Mouse (Mus musculus): ENCODE data around the gene Psmc3ip. TPM values are rescaled to one million over a fixed set of nuclear protein-coding genes. Genes with fewer than 3 reads are reported as not detected.

Gene Psmc3ip
- polyA plus RNA-seq, 1 experiment from 2014 or later, result 64.8 TPM

DNA sequence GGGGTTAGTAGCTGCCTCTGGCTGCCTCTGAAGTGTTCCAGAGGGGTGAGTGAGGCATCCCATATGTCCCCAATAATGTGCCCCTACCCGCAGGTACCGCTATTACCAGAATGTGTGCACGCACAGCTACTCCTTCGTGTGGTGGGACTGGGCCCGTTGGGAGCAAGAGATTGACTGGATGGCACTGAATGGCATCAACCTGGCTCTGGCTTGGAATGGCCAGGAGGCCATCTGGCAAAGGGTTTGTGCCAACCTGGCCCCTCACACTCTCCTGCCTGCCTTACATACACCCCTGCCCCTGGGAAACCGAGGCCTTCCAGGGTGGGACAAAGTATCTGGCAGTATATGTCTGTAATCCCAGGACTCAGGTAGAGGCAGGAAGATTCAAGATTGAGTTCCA lies 24.2 kb downstream of the Psmc3ip start:
- Histone ChIP-seq H3K4me3 (ENCODE audit: low read depth, low read length) (no peak overlapping the region), H3K36me3 (ENCODE audit: control insufficient read depth, insufficient read depth, low read length) (no peaks in the 10 kb centered on the region), H3K27ac (ENCODE audit: low read depth, low read length) (no peak overlapping the region), H3K9me3 (ENCODE audit: control insufficient read depth, low read length) (no peaks in the 10 kb centered on the region), H3K4me2 (peak overlapping the region; percentile 99; the same call in 1 of the 2 replicates), H3K27me3 (ENCODE audit: control insufficient read depth, insufficient read depth, low read length) (peaks cover 2% of the 10 kb centered on the region; the same call in 1 of the 2 replicates), H3K4me1 (ENCODE audit: control insufficient read depth, insufficient read depth, low read length) (peaks cover 7% of the 10 kb centered on the region), H3K9ac (ENCODE audit: low read length) (peak overlapping the region; percentile 86; the same call in 1 of the 2 replicates)
- DNase-seq (ENCODE audit: low spot score, missing footprints) (no peak), ATAC-seq (ENCODE audit: low FRiP score) (no peak)
- WGBS, result 81% methylated on average over 6 of the region's 6 CpGs

DNA sequence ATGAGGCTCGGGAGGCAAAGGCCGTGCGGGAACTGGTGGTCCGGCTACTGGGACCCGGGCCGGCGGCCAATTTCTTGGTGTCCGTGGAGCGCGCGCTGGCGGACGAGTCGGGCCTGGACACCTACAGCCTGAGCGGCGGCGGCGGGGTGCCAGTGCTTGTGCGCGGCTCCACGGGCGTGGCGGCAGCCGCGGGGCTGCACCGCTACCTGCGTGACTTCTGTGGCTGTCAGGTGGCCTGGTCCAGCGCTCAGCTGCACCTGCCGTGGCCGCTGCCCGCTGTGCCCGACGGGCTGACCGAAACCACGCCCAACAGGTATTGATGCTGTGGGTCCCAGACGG lies 25.1 kb downstream of the Psmc3ip start:
- Histone ChIP-seq H3K4me1 (ENCODE audit: control insufficient read depth, insufficient read depth, low read length) (peaks cover 7% of the 10 kb centered on the region), H3K4me2 (peak overlapping the region; percentile 99), H3K27ac (ENCODE audit: low read depth, low read length) (no peak overlapping the region), H3K9me3 (ENCODE audit: control insufficient read depth, low read length) (no peaks in the 10 kb centered on the region), H3K9ac (ENCODE audit: low read length) (peak overlapping the region; percentile 86), H3K4me3 (ENCODE audit: low read depth, low read length) (peak overlapping the region; percentile 82), H3K36me3 (ENCODE audit: control insufficient read depth, insufficient read depth, low read length) (no peaks in the 10 kb centered on the region), H3K27me3 (ENCODE audit: control insufficient read depth, insufficient read depth, low read length) (peaks cover 2% of the 10 kb centered on the region; the same call in 1 of the 2 replicates)
- under 1% methylated on average over 34 of the region's 36 CpGs for WGBS
- no peak for DNase-seq (ENCODE audit: low spot score, missing footprints)
- ATAC-seq (ENCODE audit: low FRiP score), result peak; percentile 73

DNA sequence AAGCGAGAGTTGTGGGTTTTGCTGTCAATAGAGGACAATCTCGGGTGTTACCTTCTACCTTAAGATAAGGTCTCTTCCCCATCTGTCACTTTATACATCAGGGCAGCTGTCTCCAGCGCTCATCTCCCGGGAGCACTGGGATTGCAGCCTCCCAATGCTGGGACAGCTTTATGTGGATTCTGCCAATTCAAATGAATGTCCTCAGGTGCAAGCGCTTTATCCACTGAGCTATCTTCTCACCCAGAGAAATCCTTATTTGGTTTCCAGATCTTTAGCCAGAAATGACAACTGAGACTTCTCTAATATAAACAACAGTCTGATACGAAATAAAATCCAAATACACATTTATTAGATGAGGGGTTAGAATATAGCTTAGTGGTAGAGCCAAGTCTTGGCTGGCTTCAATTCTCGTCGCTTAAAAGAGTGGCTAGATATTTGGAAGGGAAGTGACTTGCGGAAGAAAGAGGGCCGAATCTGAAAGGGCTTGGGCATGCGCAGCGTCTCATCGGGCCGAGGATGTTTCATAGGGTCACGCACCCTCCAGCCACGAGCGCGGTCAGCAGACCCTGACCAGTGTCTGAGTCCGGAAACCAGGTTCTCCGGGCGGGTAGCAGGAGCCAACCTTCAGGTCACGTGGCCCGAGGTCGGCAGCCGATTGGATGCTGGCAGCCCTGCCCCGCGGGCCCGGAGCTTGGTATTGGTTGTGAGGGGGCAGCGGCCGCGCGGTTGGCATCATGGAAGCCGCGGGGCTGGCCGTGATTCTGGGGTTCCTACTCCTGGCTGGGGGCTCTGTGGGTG lies 25.6 kb downstream of the Psmc3ip start, which contains the start of gene Naglu:
TSS of gene Naglu (plus strand) at position 622 of the 798 bp plus-strand sequence.
- DNase-seq (ENCODE audit: low spot score, missing footprints), result peak; percentile 98
- peaks cover 7% of the 10 kb centered on the region for H3K4me1 ChIP-seq (ENCODE audit: control insufficient read depth, insufficient read depth, low read length)
- no peaks in the 10 kb centered on the region for H3K9me3 ChIP-seq (ENCODE audit: control insufficient read depth, low read length)
- no peak within 1 kb of the TSS for H3K27ac ChIP-seq (ENCODE audit: low read depth, low read length)
- peak within 1 kb of the TSS; percentile 82 for H3K4me3 ChIP-seq (ENCODE audit: low read depth, low read length)
- peak; percentile 92 for ATAC-seq (ENCODE audit: low FRiP score)
- H3K27me3 ChIP-seq (ENCODE audit: control insufficient read depth, insufficient read depth, low read length), result peaks cover 2% of the 10 kb centered on the region; the same call in 1 of the 2 replicates
- H3K36me3 ChIP-seq (ENCODE audit: control insufficient read depth, insufficient read depth, low read length), result no peaks in the 10 kb centered on the region
- 4% methylated on average over 35 of the region's 35 CpGs for WGBS
- H3K4me2 ChIP-seq, result peak within 1 kb of the TSS; percentile 99
- H3K9ac ChIP-seq (ENCODE audit: low read length), result peak within 1 kb of the TSS; percentile 86

DNA sequence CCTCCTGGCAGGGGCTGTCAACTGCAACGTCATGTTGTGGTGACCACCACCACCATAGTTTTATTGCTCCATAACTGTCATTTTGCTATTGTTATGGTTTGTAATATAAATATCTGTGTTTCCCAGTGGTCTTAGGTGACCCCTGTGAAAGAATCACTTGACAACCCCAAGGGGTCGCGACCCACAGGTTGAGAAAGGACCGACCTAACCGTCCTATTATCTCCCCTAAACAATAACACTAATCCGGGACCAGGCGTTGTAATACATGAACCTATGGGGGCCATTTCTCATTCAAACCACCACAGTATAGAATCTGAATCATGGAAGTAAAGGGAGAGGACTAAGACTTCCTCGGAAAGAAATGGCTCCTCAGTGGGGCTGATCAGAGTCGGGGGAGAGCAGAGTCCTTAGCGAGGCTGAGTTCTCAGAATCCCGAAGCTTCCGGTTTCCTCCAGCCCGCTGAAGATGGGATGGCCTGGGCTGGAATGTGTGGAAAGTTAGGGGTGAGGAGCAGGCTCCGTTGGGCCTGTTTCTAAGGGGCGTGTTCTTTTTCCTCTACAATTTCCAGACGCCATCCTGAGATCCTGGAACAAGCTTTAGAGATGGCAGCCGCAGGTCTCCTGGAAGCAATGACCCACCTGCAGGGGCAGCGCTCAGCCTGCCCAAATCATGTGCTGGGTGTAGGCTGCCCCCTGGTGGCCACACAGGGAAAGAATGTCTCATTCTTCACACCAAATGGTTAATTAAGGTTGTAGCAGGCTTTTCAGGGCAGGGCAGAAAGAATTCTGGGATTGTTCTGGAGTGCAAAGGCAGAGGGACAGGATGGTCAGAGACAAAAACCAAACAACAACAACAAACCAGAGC lies 28.5 kb downstream of the Psmc3ip start:
- Histone ChIP-seq H3K9ac (ENCODE audit: low read length) (peak overlapping the region; percentile 55), H3K4me3 (ENCODE audit: low read depth, low read length) (peak overlapping the region; percentile 22), H3K36me3 (ENCODE audit: control insufficient read depth, insufficient read depth, low read length) (no peaks in the 10 kb centered on the region), H3K27ac (ENCODE audit: low read depth, low read length) (no peak overlapping the region), H3K4me1 (ENCODE audit: control insufficient read depth, insufficient read depth, low read length) (peaks cover 7% of the 10 kb centered on the region), H3K4me2 (peak overlapping the region; percentile 52), H3K9me3 (ENCODE audit: control insufficient read depth, low read length) (no peaks in the 10 kb centered on the region), H3K27me3 (ENCODE audit: control insufficient read depth, insufficient read depth, low read length) (peaks cover 2% of the 10 kb centered on the region; the same call in 1 of the 2 replicates)
- DNase-seq (ENCODE audit: low spot score, missing footprints) (peak; percentile 96), ATAC-seq (ENCODE audit: low FRiP score) (no peak)
- 20% methylated on average over 18 of the region's 18 CpGs for WGBS

DNA sequence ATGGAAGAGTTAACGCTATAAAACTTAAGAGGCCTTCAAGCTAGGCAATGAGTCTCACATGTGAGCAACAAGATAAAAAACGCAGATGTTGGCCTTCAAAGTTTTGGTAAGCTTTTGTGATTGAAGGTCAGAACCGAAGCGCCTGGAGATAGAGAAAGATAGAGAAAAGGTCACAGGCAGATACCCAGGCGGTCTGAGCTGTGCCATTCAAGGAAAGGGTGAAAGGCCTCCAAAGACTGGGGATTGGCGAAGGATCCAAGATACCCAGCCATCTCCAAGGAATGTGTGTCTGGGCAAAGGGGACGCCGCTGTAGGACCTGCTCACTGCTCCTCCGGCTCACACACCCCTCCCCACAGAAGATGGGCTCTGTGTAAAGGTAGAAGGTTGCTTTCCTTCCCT lies 30.2 kb downstream of the Psmc3ip start:
- H3K27me3 ChIP-seq (ENCODE audit: control insufficient read depth, insufficient read depth, low read length), result peaks cover 2% of the 10 kb centered on the region; the same call in 1 of the 2 replicates
- no peaks in the 10 kb centered on the region for H3K36me3 ChIP-seq (ENCODE audit: control insufficient read depth, insufficient read depth, low read length)

DNA sequence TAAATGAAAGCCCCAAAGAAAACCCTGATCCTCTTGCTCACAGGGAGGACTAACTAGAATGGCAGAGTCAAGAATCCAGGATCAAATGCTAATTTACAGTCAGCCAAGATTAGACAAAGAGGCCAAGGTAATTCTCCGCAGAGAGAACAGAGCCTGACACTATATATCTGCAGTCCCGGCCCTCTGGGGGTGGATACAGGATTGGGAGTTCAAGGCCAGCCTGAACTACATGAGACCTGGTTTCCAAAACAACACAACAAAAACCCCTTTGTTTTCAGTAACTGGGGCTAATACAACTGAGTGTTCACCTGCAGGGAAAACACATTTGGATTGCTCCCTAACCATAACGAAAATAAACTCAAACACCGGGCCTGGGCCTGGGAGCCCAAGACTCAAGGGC lies 30.8 kb downstream of the Psmc3ip start:
- H3K9me3 ChIP-seq (ENCODE audit: control insufficient read depth, low read length), result no peaks in the 10 kb centered on the region
- H3K9ac ChIP-seq (ENCODE audit: low read length), result no peak overlapping the region
- no peak overlapping the region for H3K27ac ChIP-seq (ENCODE audit: low read depth, low read length)
- ATAC-seq (ENCODE audit: low FRiP score) (no peak), DNase-seq (ENCODE audit: low spot score, missing footprints) (no peak)
- no peaks in the 10 kb centered on the region for H3K36me3 ChIP-seq (ENCODE audit: control insufficient read depth, insufficient read depth, low read length)
- WGBS, result 87% methylated on average over 4 of the region's 4 CpGs
- peaks cover 2% of the 10 kb centered on the region; the same call in 1 of the 2 replicates for H3K4me1 ChIP-seq (ENCODE audit: control insufficient read depth, insufficient read depth, low read length)
- no peak overlapping the region for H3K4me2 ChIP-seq
- no peak overlapping the region for H3K4me3 ChIP-seq (ENCODE audit: low read depth, low read length)
- peaks cover 2% of the 10 kb centered on the region; the same call in 1 of the 2 replicates for H3K27me3 ChIP-seq (ENCODE audit: control insufficient read depth, insufficient read depth, low read length)

More for the DNA sequence above, 30.2 kb downstream of the Psmc3ip start:
- peaks cover 2% of the 10 kb centered on the region; the same call in 1 of the 2 replicates for H3K4me1 ChIP-seq (ENCODE audit: control insufficient read depth, insufficient read depth, low read length)
- 95% methylated on average over 9 of the region's 9 CpGs for WGBS
- H3K4me3 ChIP-seq (ENCODE audit: low read depth, low read length), result no peak overlapping the region
- H3K27ac ChIP-seq (ENCODE audit: low read depth, low read length), result no peak overlapping the region
- no peak overlapping the region for H3K9ac ChIP-seq (ENCODE audit: low read length)
- no peaks in the 10 kb centered on the region for H3K9me3 ChIP-seq (ENCODE audit: control insufficient read depth, low read length)
- no peak for DNase-seq (ENCODE audit: low spot score, missing footprints)
- ATAC-seq (ENCODE audit: low FRiP score), result no peak
- H3K4me2 ChIP-seq, result no peak overlapping the region

DNA sequence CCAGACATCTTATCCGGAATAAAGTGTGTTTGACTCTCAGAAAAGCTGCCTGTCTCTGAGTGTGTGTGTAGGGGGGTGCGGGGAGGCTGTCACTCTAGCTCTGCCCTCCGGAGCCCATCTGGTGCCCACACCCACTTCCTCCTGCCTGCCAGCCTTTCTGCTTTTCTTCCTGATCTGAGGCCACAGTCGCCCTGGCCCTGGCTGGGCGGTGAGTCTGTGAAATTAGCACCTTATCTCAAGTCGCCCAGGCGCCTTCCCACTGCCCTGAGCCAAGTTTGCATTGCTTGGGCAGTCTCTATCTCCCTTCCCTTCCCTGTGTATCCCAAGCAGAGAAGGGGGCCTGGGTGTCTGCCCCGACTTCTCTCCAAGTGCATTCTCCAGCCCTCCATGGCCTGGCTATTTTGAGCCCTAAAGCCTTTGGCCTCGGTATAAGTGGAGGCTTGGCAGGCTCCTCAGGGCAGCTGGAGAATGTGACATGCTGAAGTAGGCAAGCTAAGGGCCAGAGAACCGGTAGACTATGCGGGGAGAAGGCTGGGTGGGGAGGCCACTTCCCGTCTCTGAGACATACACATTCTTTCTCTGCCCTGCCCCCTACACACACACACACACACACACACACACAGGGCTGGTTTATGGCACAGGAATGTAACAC lies 31.4 kb downstream of the Psmc3ip start:
- Histone ChIP-seq H3K27me3 (ENCODE audit: control insufficient read depth, insufficient read depth, low read length) (no peaks in the 10 kb centered on the region), H3K9me3 (ENCODE audit: control insufficient read depth, low read length) (no peaks in the 10 kb centered on the region), H3K27ac (ENCODE audit: low read depth, low read length) (no peak overlapping the region), H3K4me3 (ENCODE audit: low read depth, low read length) (no peak overlapping the region), H3K36me3 (ENCODE audit: control insufficient read depth, insufficient read depth, low read length) (no peaks in the 10 kb centered on the region), H3K4me1 (ENCODE audit: control insufficient read depth, insufficient read depth, low read length) (0 out of 2 replicates have a peak, but pooled peaks cover 2% of the 10 kb centered on the region), H3K4me2 (no peak overlapping the region), H3K9ac (ENCODE audit: low read length) (no peak overlapping the region)
- DNase-seq (ENCODE audit: low spot score, missing footprints) (no peak), ATAC-seq (ENCODE audit: low FRiP score) (no peak)
- WGBS, result 66% methylated on average over 12 of the region's 12 CpGs

DNA sequence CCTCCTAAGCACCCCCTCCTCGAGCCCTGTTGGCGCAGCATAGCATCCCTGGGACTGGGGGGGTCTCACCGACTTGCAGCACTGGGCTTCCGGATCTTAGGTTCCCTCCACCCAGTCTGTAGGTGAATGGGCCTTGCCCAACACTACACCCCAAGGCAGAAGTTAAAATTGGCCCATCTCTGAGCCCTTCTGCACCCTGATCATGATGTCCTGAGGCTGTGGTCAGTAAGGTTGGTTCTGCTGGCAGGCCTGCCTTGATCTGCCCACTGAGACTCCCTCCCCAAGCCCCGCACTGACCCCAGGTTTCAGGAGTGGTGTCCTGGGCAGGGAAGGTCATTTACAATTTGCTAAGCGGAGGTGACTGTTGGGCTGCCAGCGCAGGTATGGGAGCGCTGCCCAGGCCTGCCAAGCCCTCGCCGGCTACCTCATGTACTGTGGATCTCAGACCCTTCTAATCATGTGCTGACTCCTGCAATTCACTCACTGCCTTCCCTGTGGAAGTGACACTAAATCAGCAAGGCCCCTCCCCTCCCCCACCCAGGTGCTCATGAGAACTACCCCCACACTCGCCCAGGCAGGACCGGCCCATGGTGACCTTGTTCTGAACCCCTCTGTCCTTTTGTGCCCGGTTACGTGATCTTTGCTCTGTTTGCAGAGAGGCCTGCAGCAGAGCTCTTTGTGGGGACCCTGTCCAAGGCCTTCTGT lies 32.1 kb downstream of the Psmc3ip start:
- 87% methylated on average over 14 of the region's 14 CpGs for WGBS
- Histone ChIP-seq H3K9ac (ENCODE audit: low read length) (no peak overlapping the region; the same call in 1 of the 2 replicates), H3K4me3 (ENCODE audit: low read depth, low read length) (no peak overlapping the region), H3K27me3 (ENCODE audit: control insufficient read depth, insufficient read depth, low read length) (no peaks in the 10 kb centered on the region), H3K4me2 (no peak overlapping the region), H3K36me3 (ENCODE audit: control insufficient read depth, insufficient read depth, low read length) (no peaks in the 10 kb centered on the region), H3K4me1 (ENCODE audit: control insufficient read depth, insufficient read depth, low read length) (0 out of 2 replicates have a peak, but pooled peaks cover 2% of the 10 kb centered on the region), H3K27ac (ENCODE audit: low read depth, low read length) (no peak overlapping the region), H3K9me3 (ENCODE audit: control insufficient read depth, low read length) (no peaks in the 10 kb centered on the region)
- no peak for ATAC-seq (ENCODE audit: low FRiP score)
- DNase-seq (ENCODE audit: low spot score, missing footprints), result no peak
